Mouse (Mus musculus) adrenal gland, postnatal 36 days (tissue): ENCODE measurements around the gene Foxg1. TPM values are rescaled to one million over a fixed set of nuclear protein-coding genes. Genes with fewer than 3 reads are reported as not detected.

Source experiments
- DNase-seq, 2 experiments: peaks; one replicate each; pipeline ENCODE4 v3.0.0; 2021; ENCODE audit warnings: mixed read lengths in 1 of 2
- long read RNA-seq, 2 experiments: library from polyadenylated mRNA; stranded (forward); transcript quantifications; one replicate each; pipeline ENCODE4 v2.0.0; 2021; ENCODE audit warnings: borderline sequencing depth in 2 of 2
- total RNA-seq, 2 experiments: library from RNA; stranded (reverse); gene quantifications; 2 replicates each; pipeline ENCODE4 v1.2.3; 2021

Gene Foxg1
- total RNA-seq = not detected
- long read RNA-seq, experiment 1 = 0 reads
- long read RNA-seq, experiment 2 = 0 reads

DNA sequence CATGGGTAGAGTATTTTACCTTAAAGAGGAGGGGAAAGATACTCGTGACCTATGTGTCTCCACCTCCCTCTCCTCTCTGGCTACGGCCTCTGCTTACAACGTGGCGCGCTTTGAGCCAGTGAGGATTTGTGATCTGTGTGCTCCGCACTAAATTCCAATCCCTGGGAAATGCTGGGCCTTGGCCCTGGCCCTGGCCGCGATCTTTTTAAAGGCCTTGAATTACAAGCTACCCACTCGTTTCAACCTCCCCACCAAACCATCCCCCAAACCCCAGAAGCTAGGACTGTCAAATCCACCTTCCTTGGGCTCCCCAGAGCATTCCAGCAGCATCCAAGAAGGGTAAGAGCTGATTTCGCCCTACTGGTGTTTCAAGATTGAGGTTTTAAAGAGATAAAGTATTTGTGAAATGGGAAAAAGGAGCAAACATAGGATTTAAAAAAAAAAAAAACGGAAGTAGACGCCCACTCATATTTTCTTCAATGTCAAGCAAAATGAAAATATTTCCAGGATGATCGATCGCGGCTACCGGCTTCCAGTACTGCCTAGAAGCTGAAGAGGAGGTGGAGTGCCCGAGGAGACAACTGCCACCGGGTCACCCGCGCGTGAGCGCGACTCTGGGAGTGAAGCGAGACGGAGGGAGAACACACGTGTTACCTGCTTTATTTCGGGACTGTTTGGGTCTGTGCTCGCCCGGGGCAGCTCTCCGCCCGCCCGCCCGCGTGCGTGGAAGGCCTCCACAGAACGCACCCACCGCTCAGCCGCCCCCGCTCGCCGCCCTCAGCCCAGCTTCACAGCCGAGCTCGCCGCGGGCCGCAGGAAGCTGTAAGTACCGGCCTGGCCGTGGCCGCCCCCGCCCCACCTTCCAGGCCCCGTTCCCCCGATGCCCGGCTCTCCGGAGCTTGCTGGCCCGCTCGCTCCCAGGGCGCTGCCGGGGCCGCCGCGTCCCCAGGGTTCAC is at the start of gene Foxg1:
TSS of gene Foxg1 (plus strand) at position 96 of the 956 bp plus-strand sequence.
- DNase-seq = no peak

GRCm38 (mm10) chr12:49349697-49350096 is 32.8 kb upstream of the Foxg1 start:
- DNase-seq = no peak

DNA sequence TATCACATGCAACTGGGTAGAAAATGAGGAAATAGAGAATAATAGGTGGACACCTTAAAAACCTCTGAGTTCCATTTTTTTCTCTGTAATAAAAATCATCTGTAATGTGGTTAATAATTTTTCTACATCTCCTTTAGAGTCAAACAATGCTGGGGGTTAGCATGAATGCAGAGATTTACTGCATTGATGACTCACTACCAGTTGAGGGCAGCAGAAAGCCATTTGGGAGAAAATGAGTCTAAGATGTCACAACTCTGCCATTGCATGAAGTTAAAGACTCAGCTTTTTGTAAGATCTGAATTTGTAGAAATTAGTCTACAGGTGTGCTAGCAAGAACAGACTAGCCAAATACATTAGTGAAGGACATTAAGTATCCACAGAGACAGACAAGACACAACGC is 13.5 kb upstream of the Foxg1 start:
- no peak for DNase-seq

GRCm38 (mm10) chr12:49372170-49372569 is 10.3 kb upstream of the Foxg1 start:
- no peak for DNase-seq

GRCm38 (mm10) chr12:49373176-49373575 is 9.3 kb upstream of the Foxg1 start:
- DNase-seq = no peak

DNA sequence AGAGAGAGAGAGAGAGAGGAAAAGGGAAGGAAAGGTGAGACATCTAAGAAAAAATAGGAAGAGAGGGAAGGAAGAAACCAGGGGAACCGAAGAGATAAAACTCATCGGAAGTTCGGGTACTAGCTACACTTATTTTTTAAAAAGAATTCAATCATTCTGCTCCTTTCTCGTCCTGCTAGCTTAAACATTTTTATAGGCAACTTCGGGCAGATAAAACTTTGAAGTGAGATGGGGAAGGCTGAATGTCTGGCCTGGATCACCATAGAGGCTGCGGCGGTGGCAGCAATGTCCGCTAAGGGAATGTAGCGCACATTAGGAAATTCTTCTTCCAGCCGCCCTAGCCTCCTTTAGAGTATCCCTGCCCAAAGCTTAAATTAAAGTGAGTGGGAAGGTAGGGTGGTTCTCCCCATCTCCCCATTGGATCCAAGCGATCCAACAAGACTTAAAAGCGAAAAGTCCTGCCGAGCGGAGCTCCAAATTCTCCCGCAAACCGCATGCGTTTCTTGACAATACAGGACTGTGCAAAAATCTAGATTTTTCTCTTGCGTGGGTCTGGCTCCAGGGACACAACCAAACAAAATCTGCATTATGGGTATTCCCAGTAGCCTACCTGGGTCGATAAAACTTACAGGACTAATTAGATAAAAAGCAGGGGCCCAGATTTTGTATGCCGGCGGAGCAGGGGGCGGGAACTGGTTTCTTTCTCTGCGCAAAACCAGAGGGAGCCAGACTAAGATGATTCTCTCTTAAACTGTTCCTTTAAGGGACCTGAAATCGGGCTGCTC is 8.4 kb upstream of the Foxg1 start:
- no peak for DNase-seq

- DNase-seq = no peak
These were observed 7.9 kb upstream of the Foxg1 start for GRCm38 (mm10) chr12:49374606-49374995.

GRCm38 (mm10) chr12:49375427-49376317 is 6.8 kb upstream of the Foxg1 start:
- DNase-seq = no peak

- DNase-seq = no peak
These were observed 6.0 kb upstream of the Foxg1 start for GRCm38 (mm10) chr12:49376318-49376992.

- no peak for DNase-seq
These were observed 5.0 kb upstream of the Foxg1 start for GRCm38 (mm10) chr12:49377281-49377970.

GRCm38 (mm10) chr12:49378920-49379319 is 3.5 kb upstream of the Foxg1 start:
- DNase-seq = no peak

- no peak for DNase-seq
These were observed 3.0 kb upstream of the Foxg1 start for GRCm38 (mm10) chr12:49379446-49379845.

DNA sequence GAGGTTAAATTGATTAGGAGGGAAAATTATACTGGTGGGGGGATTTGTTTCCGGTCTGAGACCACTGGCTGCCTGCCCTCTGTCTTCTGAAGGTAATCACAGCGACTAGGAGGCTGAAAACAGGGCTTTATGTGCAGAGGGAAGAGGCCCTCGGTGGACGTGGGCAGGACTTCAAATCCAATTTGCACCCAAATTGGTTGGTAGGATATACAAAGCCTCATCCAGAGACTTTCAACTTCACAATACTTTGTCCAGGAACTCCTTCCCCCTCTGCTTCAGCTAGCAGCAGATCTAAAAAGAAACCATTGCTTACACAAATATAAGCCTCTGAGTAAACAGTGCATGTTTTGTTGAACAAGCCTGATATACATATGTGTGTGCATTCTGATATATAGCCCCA is 2.0 kb upstream of the Foxg1 start:
- DNase-seq = no peak

- no peak for DNase-seq
These were observed 1.4 kb upstream of the Foxg1 start for GRCm38 (mm10) chr12:49381031-49381525.

DNA sequence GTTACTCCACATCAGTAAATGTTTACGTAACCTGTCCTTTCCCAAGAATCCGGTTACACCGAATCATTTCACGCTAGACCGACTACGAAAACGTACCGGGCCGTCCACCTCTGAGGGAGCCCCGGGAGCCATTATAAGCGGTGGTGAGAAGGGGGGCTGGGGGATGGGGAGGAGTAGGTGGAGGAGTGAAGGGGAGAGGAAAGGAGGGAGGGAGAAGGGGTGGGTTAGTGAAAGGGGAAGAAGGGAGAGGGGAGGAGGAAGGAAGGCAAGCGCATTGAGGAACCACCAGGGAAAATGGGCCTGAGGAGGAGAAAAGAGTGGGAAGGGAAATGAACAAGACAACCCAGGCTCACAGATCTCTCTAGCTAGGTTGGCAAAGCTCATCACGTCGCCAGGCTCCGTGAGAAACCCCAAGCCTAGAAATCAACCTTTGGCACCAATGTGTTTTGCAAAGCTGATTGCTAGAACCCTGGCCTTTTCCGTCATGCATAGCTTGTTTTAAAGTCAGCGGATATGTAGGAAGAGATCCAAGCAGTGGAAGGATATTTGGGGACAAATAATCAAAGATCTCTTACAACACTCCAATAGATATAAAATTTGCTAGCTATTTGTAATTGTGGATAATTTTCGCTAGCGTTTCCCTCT is 617 bp upstream of the Foxg1 start:
- DNase-seq = no peak

DNA sequence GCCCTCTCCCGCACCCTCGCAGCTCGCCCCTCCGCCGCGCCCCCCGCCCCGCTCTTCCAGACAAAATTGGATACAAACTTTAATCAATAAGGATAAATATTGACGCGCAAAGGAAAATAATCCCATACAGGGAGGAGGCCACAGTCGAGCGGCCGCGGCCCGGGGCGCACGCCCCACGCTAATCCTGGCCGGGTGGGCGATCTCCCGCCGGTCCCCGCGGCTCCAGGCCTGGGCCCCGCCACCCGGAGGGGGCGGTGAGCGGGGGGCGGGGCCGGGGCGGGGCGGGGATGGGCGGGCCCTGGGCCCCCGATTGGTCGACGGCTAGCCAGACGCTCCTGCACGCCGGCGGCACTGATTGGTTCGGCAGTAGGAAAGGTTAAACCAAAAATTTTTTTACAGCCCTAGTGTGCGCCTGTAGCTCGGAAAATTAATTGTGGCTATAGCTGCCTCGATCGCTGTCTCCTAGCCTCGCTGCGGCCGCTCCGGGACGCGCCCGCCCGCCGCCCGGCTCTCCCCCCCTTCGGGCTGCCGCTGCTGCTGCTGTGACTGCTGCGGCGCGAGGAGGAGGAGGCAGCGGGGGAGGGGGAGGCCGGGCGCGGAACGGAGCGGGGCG is 1.2 kb downstream of the Foxg1 start:
- DNase-seq = no peak

GRCm38 (mm10) chr12:49384295-49384875 is 1.9 kb downstream of the Foxg1 start:
- DNase-seq = no peak

DNA sequence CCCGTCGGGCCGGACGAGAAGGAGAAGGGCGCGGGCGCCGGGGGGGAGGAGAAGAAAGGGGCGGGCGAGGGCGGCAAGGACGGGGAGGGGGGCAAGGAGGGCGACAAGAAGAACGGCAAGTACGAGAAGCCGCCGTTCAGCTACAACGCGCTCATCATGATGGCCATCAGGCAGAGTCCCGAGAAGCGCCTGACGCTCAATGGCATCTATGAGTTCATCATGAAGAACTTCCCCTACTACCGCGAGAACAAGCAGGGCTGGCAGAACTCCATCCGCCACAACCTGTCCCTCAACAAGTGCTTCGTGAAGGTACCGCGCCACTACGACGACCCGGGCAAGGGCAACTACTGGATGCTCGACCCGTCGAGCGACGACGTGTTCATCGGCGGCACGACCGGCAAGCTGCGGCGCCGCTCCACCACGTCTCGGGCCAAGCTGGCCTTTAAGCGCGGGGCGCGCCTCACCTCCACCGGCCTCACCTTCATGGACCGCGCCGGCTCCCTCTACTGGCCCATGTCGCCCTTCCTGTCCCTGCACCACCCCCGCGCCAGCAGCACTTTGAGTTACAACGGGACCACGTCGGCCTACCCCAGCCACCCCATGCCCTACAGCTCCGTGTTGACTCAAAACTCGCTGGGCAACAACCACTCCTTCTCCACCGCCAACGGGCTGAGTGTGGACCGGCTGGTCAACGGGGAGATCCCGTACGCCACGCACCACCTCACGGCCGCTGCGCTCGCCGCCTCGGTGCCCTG is 2.6 kb downstream of the Foxg1 start, which contains the start of gene Gm43517:
TSS of gene Gm43517 (plus strand) at position 299 of the 755 bp plus-strand sequence.
- DNase-seq = no peak
